Mouse (Mus musculus) adipocyte (in vitro differentiated cells): ENCODE measurements around the gene Ctla4.

Experiments used
- DNase-seq: peaks from one replicate; pipeline ENCODE4 v3.0.0-alpha.2; 2016; ENCODE audit warnings: low spot score

Gene Ctla4

GRCm38 (mm10) chr1:60886981-60887380, at the start of gene Ctla4:
Gene Ctla4, plus strand, starts transcription at chr1:60887000.
- DNase-seq, result no peak

GRCm38 (mm10) chr1:60839161-60839560, 47.6 kb upstream of the Ctla4 start:
- no peak for DNase-seq

GRCm38 (mm10) chr1:60845318-60846060, 41.3 kb upstream of the Ctla4 start:
- DNase-seq, result no peak

- DNase-seq, result peak; percentile 65
These were observed 40.1 kb upstream of the Ctla4 start for GRCm38 (mm10) chr1:60846616-60847275.

GRCm38 (mm10) chr1:60849112-60849511, 37.7 kb upstream of the Ctla4 start:
- no peak for DNase-seq

GRCm38 (mm10) chr1:60849816-60850215, 37.0 kb upstream of the Ctla4 start:
- peak; percentile 15 for DNase-seq

- DNase-seq, result peak; percentile 42
These were observed 35.6 kb upstream of the Ctla4 start for GRCm38 (mm10) chr1:60851041-60851781.

- no peak for DNase-seq
These were observed 34.6 kb upstream of the Ctla4 start for GRCm38 (mm10) chr1:60852075-60852769.

GRCm38 (mm10) chr1:60852770-60853147, 34.0 kb upstream of the Ctla4 start:
- DNase-seq, result no peak

- no peak for DNase-seq
These were observed 33.4 kb upstream of the Ctla4 start for GRCm38 (mm10) chr1:60853330-60853956.

- no peak for DNase-seq
These were observed 32.8 kb upstream of the Ctla4 start for GRCm38 (mm10) chr1:60853991-60854390.

GRCm38 (mm10) chr1:60857351-60858220, 29.2 kb upstream of the Ctla4 start:
- no peak for DNase-seq

GRCm38 (mm10) chr1:60859159-60859558, 27.6 kb upstream of the Ctla4 start:
- no peak for DNase-seq

GRCm38 (mm10) chr1:60859842-60860241, 27.0 kb upstream of the Ctla4 start:
- peak; percentile 83 for DNase-seq

- peak; percentile 71 for DNase-seq
These were observed 26.3 kb upstream of the Ctla4 start for GRCm38 (mm10) chr1:60860357-60860946.

GRCm38 (mm10) chr1:60860955-60861354, 25.8 kb upstream of the Ctla4 start:
- no peak for DNase-seq

GRCm38 (mm10) chr1:60861431-60861830, 25.4 kb upstream of the Ctla4 start:
- DNase-seq, result no peak

- no peak for DNase-seq
These were observed 24.3 kb upstream of the Ctla4 start for GRCm38 (mm10) chr1:60862510-60862909.

- DNase-seq, result no peak
These were observed 23.8 kb upstream of the Ctla4 start for GRCm38 (mm10) chr1:60862951-60863461.

GRCm38 (mm10) chr1:60863701-60864100, 23.1 kb upstream of the Ctla4 start:
- DNase-seq, result no peak
